ENCODE assay signal across 8 mouse cellular contexts in genomic region chr14:58034567-58034966, GRCm38 (mm10). TPM values are rescaled to one million over a fixed set of nuclear protein-coding genes. Genes with fewer than 3 reads are reported as not detected.
A peak's percentile ranks its signal among the peaks of the same experiment; 100 is the strongest.
DNase-seq lines count a peak whose midpoint lies in the region; ATAC-seq lines count a peak whose summit lies in the region.
"Had no signal": no experiment of that assay in that cellular context is flagged by ENCODE, and none has a peak within 500 bp of the region (broad histone marks: within the 10 kb centered on the region; RNA-seq: fewer than 3 reads in every experiment).

No protein-coding gene starts in this region.

- no peaks in the 10 kb centered on the region for H3K36me3 ChIP-seq in hindbrain, embryonic 15.5 days

- intact Hi-C loops in left cerebral cortex, postnatal 14 days (cut with DNase I), result loop anchor here (5.0 to 10.0 kb wide), 3 partner anchors 668 to 1078 kb away; no protein-coding TSS in a partner anchor

- H3K27ac ChIP-seq in hindbrain, embryonic 15.5 days (replicated peaks), result no peak overlapping the region

- no peaks in the 10 kb centered on the region for H3K27me3 ChIP-seq in hindbrain, embryonic 15.5 days

- peak overlapping the region; percentile 29 for H3K4me2 ChIP-seq in hindbrain, embryonic 15.5 days

- no peak for ATAC-seq in hindbrain, embryonic 15.5 days (ENCODE audit: low FRiP score, low read depth)

- H3K4me1 ChIP-seq in hindbrain, embryonic 15.5 days (replicated peaks), result no peaks in the 10 kb centered on the region

- WGBS in hindbrain, embryonic 15.5 days, result 10% methylated on average over 8 of the region's 8 CpGs

- DNase-seq in ovary, postnatal 10 days (ENCODE audit: low spot score), result peak; percentile 22
- no peak for DNase-seq in ovary, adult 18-20 months (ENCODE audit: low spot score)
- DNase-seq in adrenal gland, adult 2 months, result peak; percentile 50
- DNase-seq in embryo, embryonic 10.5 days (ENCODE audit: low spot score), result peak; percentile 72
- DNase-seq in left cerebral cortex, postnatal 14 days (ENCODE audit: low spot score in 2 of 2), result peak; percentile 55 to 83
- DNase-seq in ovary, postnatal 14 days (ENCODE audit: low spot score), result peak; percentile 57

- H3K4me3 ChIP-seq in hindbrain, embryonic 15.5 days, result no peak overlapping the region
- H3K4me3 ChIP-seq: myocyte had no signal

- no peaks in the 10 kb centered on the region for H3K9me3 ChIP-seq in hindbrain, embryonic 15.5 days

- H3K9ac ChIP-seq in hindbrain, embryonic 15.5 days, result no peak overlapping the region

RNA-seq across cellular contexts. Expression of gene Micu2, which starts 35.5 kb away (rescaled TPM):
- total RNA-seq in adrenal gland, adult 2 months (2021), result 10 to 100 TPM; 49.0 to 59.8 TPM
- 11.4 and 17.9 TPM in 2 replicates for polyA plus RNA-seq in adrenal gland, adult 2 months (2012; rRNA removed)
- polyA plus RNA-seq in hindbrain, embryonic 15.5 days (2015; fragmentation: Nextera tagmentation; extraction: Ambion mirVana), result 68.2 and 70.5 TPM in 2 replicates
- total RNA-seq in left cerebral cortex, postnatal 14 days (2021), result 10 to 100 TPM; 23.2 to 24.0 TPM

RNA-seq across cellular contexts. Expression of gene Fgf9, which starts 35.8 kb away (rescaled TPM):
- 10 to 100 TPM; 17.0 to 19.9 TPM for total RNA-seq in adrenal gland, adult 2 months (2021)
- 1.6 and 2.3 TPM in 2 replicates for polyA plus RNA-seq in adrenal gland, adult 2 months (2012; rRNA removed)
- 22.1 and 22.7 TPM in 2 replicates for polyA plus RNA-seq in hindbrain, embryonic 15.5 days (2015; fragmentation: Nextera tagmentation; extraction: Ambion mirVana)
- total RNA-seq in left cerebral cortex, postnatal 14 days (2021), result 10 to 100 TPM; 20.9 to 22.2 TPM
